Mouse (Mus musculus) liver, embryonic 14.5 days (tissue): Measurements from ENCODE around the gene T.

Experiments
- CTCF ChIP-seq: IDR thresholded peaks from 2 replicates; pipeline ENCODE4 v1.5.1; 2016; ENCODE audit warnings: antibody characterized with exemption, low read depth, control low read depth
- EP300 ChIP-seq: IDR thresholded peaks from 2 replicates; pipeline ENCODE4 v1.6.1; 2016; ENCODE audit warnings: antibody characterized with exemption, low read depth

GRCm38 (mm10) chr17:8385441-8385840, 48.8 kb upstream of the T start:
- no peak for TF ChIP-seq CTCF
- no peak for TF ChIP-seq EP300
